Mouse (Mus musculus): ENCODE results near the gene Ppcdc. TPM values are rescaled to one million over a fixed set of nuclear protein-coding genes. Genes with fewer than 3 reads are reported as not detected.

Ppcdc gene
- total RNA-seq, 1 experiment from 2014 or later: 70.3 TPM

GRCm38 (mm10) chr9:57398773-57399172 is 41.2 kb downstream of the Ppcdc start:
- ATAC-seq (ENCODE audit: extremely low read depth, insufficient number of reproducible peaks, low FRiP score, poor library complexity, severe bottlenecking): no peak

DNA sequence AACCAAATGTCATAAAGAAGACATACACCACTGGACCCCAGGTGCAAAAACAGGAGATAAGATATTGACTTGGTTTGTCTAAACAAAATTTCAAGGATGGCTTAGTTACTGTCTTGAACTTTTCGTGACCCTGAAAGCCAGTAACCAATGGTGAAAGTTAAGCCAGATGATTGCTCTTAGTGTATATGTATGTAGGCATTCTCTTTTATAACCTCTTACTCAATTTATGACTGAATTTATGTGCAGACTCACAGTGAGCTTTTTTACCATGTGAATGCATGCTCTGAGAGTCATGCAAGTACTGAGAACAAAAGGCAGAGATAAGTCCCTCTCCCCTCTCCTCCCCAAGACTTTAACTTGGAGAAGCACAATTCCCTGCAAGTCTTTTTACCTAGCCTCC is 47.0 kb downstream of the Ppcdc start:
- ATAC-seq (ENCODE audit: extremely low read depth, insufficient number of reproducible peaks, low FRiP score, poor library complexity, severe bottlenecking): no peak

GRCm38 (mm10) chr9:57390869-57391268 is 49.1 kb downstream of the Ppcdc start:
- no peak for ATAC-seq (ENCODE audit: extremely low read depth, insufficient number of reproducible peaks, low FRiP score, poor library complexity, severe bottlenecking)

GRCm38 (mm10) chr9:57389131-57389530 is 50.8 kb downstream of the Ppcdc start:
- ATAC-seq (ENCODE audit: extremely low read depth, insufficient number of reproducible peaks, low FRiP score, poor library complexity, severe bottlenecking): no peak

DNA sequence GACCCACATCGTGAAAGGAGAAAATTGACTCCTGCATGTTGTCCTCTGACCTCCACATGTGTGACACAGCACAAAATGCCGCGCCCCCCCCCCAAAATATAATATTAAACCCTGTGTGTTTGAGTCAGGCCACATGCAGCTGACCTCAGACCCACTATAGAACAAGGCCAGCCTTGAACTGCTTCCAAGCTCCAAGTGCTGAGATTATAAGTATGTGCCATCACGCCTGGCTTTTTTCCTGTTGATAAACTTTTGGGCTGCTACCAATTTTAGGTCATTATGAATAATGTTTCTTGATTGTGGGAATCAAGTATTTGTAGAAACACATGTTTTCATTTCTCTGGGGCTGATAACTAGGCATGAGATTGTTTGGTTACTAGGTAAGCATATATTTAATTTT is 53.0 kb downstream of the Ppcdc start:
- ATAC-seq (ENCODE audit: extremely low read depth, insufficient number of reproducible peaks, low FRiP score, poor library complexity, severe bottlenecking): no peak

- ATAC-seq (ENCODE audit: extremely low read depth, insufficient number of reproducible peaks, low FRiP score, poor library complexity, severe bottlenecking): no peak
Measured at GRCm38 (mm10) chr9:57384621-57385020, 55.3 kb downstream of the Ppcdc start.

- ATAC-seq (ENCODE audit: extremely low read depth, insufficient number of reproducible peaks, low FRiP score, poor library complexity, severe bottlenecking): no peak
Measured at GRCm38 (mm10) chr9:57360999-57361398, 78.9 kb downstream of the Ppcdc start.

DNA sequence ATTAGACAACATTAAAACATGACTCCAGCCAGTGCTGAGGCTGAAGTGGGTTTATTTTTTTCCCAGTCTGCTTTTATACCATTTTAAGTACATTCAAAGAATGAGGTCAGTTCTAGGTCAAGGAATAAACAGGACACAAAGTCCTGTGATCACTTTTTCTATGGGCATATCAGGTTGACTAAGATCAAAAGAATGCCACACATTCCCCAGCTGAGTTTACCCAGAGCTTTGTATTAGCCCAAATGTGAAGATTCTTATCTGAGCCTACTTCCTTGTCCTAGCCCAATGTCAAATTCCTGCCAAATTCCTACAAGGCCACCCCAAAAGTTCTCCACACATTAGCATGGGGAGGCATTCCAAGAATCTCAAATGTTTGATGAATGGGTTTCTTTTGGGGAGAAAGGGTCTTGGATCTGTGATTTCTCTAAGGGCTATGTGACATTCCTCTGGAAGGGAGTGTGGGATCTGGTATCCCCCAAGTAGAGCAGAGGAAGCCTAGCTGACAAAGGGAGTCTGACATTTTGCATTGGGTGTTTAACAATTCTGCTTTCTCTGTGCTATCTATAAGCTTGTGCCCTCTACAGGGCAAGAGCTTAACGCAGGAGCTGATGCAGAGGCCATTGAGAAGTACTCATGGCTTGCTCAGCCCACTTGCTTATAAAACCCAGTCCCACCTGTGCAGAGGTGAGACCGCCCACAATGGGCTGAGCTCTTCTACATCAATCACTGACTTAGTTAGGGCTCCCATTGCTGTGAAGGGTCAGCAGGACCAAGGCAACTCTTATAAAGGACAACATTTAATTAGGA is 85.3 kb downstream of the Ppcdc start:
- ATAC-seq (ENCODE audit: extremely low read depth, insufficient number of reproducible peaks, low FRiP score, poor library complexity, severe bottlenecking): no peak

DNA sequence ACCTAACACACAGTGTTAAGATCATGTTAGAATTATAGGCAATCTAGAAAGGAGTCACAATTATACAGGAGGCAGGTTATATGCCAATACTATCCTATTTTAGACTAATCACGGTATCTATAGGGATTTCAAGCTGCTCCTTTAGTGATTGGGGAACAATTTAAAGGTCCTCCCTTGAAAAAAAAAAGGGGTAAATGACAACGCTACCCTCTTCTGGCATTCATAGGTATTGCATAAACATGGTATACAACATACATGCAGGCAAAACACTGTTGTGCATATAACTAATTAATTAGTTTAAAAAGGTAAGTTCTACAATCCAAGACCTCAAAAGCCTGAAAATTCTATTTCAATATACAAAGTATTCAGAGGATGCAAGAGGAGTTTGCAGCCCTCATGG is 88.6 kb downstream of the Ppcdc start:
- no peak for ATAC-seq (ENCODE audit: extremely low read depth, insufficient number of reproducible peaks, low FRiP score, poor library complexity, severe bottlenecking)

GRCm38 (mm10) chr9:57345902-57346301 is 94.0 kb downstream of the Ppcdc start:
- ATAC-seq (ENCODE audit: extremely low read depth, insufficient number of reproducible peaks, low FRiP score, poor library complexity, severe bottlenecking): no peak

DNA sequence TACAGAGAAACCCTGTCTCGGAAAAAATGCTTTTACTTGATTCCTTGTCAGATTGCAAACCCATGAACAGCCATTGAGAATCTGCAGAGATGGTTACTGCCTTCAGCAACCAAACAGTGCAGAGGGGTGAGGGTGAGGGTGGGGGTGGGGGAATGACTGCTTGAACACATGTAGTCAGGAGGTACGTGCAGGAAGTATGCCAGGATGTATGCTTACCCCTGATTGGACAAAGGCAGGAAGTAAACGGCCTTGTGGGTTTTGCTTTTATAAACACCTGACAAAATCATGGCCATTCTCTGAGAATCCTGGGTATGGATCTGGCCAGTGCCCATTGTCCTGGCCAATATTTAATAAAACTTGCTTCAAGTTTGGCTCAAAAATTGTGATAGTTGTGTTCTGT is 96.2 kb downstream of the Ppcdc start:
- ATAC-seq (ENCODE audit: extremely low read depth, insufficient number of reproducible peaks, low FRiP score, poor library complexity, severe bottlenecking): no peak

DNA sequence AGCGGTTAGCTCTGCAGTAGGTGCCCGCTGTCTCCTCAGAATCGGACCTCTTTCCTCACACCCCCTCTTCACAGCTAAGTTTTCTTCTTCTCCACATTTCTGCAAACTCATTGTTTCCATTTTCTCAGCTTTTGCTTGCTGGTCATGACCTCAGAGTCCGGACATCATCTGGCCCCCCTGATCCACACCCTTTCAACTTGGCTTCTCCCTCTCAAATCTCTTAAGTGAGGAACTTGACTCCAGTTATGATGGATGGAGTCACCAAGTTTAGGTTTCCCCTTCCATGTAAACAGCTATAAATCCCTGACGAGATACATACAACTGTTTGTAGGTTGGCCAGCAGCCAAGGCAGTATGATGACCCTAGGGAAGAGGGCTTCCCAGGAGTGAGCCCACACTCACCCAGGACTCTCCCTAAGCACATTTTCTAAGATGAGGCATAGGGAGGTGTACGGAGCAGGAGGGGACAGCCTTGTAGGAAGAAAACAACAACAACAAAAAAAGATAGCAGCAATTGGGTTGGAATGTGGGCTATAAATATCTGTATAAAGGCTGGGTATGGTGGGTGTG is 96.9 kb downstream of the Ppcdc start:
- ATAC-seq (ENCODE audit: extremely low read depth, insufficient number of reproducible peaks, low FRiP score, poor library complexity, severe bottlenecking): no peak

DNA sequence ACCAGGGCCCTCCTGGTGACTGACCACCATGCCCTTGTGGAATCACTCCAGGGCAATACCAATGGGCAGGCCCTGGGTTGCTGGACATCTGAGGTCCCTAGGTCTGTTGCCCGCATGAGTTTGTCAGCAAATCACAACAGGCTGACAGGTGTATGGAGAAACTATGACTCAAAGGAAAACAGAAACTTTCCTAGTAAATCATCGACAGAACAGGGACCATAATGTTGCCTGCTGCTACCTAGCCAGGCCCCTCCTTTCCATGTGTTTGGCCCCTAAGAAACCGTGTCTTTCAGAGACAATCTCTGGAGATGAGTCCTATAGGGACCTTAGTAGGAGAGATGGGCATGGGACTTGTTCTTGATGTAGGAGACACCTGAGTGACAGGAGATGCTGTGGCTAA is 97.7 kb downstream of the Ppcdc start:
- no peak for ATAC-seq (ENCODE audit: extremely low read depth, insufficient number of reproducible peaks, low FRiP score, poor library complexity, severe bottlenecking)

GRCm38 (mm10) chr9:57340361-57340760 is 99.6 kb downstream of the Ppcdc start:
- no peak for ATAC-seq (ENCODE audit: extremely low read depth, insufficient number of reproducible peaks, low FRiP score, poor library complexity, severe bottlenecking)

- ATAC-seq (ENCODE audit: extremely low read depth, insufficient number of reproducible peaks, low FRiP score, poor library complexity, severe bottlenecking): peak; percentile 79
Measured at GRCm38 (mm10) chr9:57339577-57340210, 100.2 kb downstream of the Ppcdc start.

- no peak for ATAC-seq (ENCODE audit: extremely low read depth, insufficient number of reproducible peaks, low FRiP score, poor library complexity, severe bottlenecking)
Measured at GRCm38 (mm10) chr9:57338706-57339105, 101.2 kb downstream of the Ppcdc start.

Other genes with a start within 250 kb of the Ppcdc start
- gene Trcg1, start 203.6 kb downstream of the Ppcdc start, total RNA-seq (2017): 0.23 TPM in 1 of 2 replicates, not detected in the other
- 17.3 and 18.4 TPM in 2 replicates for gene 1700017B05Rik, start 177.5 kb downstream of the Ppcdc start, total RNA-seq (2017)
- not detected in 2 replicates for gene Scamp5, start 27.9 kb upstream of the Ppcdc start, total RNA-seq (2017)
- gene Rpp25, start 63.9 kb upstream of the Ppcdc start, total RNA-seq (2017): not detected in 2 replicates
- 31.7 and 34.9 TPM in 2 replicates for gene Cox5a, start 81.2 kb upstream of the Ppcdc start, total RNA-seq (2017)
- gene Fam219b, start 97.4 kb upstream of the Ppcdc start, total RNA-seq (2017): 13.8 and 15.0 TPM in 2 replicates
- gene Mpi, start 112.6 kb upstream of the Ppcdc start, total RNA-seq (2017): 8.1 and 11.9 TPM in 2 replicates
- 28.9 and 34.9 TPM in 2 replicates for gene Scamp2, start 120.8 kb upstream of the Ppcdc start, total RNA-seq (2017)
- 34.4 and 39.3 TPM in 2 replicates for gene Ulk3, start 149.3 kb upstream of the Ppcdc start, total RNA-seq (2017)
- gene Cplx3, start 166.2 kb upstream of the Ppcdc start, total RNA-seq (2017): not detected in 2 replicates
- gene Lman1l, start 180.7 kb upstream of the Ppcdc start, total RNA-seq (2017): 0.93 and 2.0 TPM in 2 replicates
- gene Csk, start 213.5 kb upstream of the Ppcdc start, total RNA-seq (2017): 499 and 556 TPM in 2 replicates
- gene Cyp1a2, start 243.6 kb upstream of the Ppcdc start, total RNA-seq (2017): not detected in 2 replicates
- not detected in 2 replicates for gene Cyp1a1, start 247.8 kb upstream of the Ppcdc start, total RNA-seq (2017)